Mouse (Mus musculus): Measurements from ENCODE around the gene Cabp1.

DNA sequence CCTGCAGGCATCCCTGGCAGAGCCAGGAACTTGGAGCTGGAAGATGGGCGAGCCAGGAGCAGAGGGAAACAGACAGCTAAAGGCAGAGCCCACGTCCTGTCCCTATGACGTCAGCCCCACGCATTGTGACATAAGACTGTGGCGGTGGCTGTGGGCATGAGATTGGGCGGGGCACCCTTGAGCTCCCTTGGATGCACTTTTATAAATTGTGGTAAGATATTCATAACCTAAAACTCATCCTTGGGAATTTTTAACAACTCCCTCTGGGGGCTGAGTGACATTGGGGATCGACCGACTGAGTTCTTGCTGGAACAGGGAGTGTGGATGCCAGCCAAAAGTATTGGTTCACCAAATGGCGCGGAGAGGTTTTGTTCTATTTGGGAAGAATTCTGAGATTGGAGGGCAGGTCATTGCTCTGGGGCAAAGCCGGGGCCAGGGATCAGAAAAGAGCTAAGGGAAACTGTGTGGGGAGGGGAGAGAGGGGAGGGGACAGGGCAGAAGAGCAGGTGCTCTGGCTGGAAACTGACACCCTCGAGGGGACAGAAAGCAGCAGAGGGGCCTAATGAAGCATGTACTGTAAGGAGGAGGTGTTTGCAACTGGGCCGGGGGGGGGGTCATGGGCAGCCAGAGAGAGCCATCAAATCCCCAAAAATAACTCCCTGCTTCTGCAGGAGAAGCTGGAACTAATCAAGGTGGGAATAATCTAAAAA, 26.9 kb upstream of the Cabp1 start:
- no peak for TF ChIP-seq MYOD1 (IDR thresholded peaks at IDR 0.05; ENCODE audit: control insufficient read depth in 1 of 3, insufficient read length in 2 of 3, low read depth in 2 of 3)
- TF ChIP-seq POLR2A (IDR thresholded peaks at IDR 0.05; ENCODE audit: insufficient read length, low read depth), result no peak
- no peak for TF ChIP-seq POLR2AphosphoS2 (IDR thresholded peaks at IDR 0.05; ENCODE audit: insufficient read length, low read depth)
- TF ChIP-seq MYOG (IDR thresholded peaks at IDR 0.05; ENCODE audit: control insufficient read depth in 1 of 3, insufficient read depth in 1 of 3, insufficient read length in 2 of 3, low read depth in 2 of 3), result no peak
- no peak for TF ChIP-seq SRF (IDR thresholded peaks at IDR 0.05; ENCODE audit: control insufficient read depth, insufficient read length, low read depth)
- no peak for TF ChIP-seq USF1 (IDR thresholded peaks at IDR 0.05; ENCODE audit: low read depth)
- TF ChIP-seq MAX (IDR thresholded peaks at IDR 0.05; ENCODE audit: low read depth), result no peak

Data from myocyte (in vitro differentiated cells).